Mouse (Mus musculus) E14TG2a.4 (cell line): Measurements from ENCODE around the gene Fbxo17.

Source experiments
- CTCF ChIP-seq: conservative IDR thresholded peaks from 2 replicates; pipeline ENCODE4 v1.5.1; 2014; ENCODE audit warnings: low read length
- NANOG ChIP-seq: IDR thresholded peaks from 2 replicates; pipeline ENCODE4 v1.6.1; 2014; ENCODE audit warnings: borderline replicate concordance, low read length, mixed read lengths
- POU5F1 ChIP-seq: IDR thresholded peaks from 2 replicates; pipeline ENCODE4 v1.6.1; 2014; ENCODE audit warnings: low read length, borderline replicate concordance

DNA sequence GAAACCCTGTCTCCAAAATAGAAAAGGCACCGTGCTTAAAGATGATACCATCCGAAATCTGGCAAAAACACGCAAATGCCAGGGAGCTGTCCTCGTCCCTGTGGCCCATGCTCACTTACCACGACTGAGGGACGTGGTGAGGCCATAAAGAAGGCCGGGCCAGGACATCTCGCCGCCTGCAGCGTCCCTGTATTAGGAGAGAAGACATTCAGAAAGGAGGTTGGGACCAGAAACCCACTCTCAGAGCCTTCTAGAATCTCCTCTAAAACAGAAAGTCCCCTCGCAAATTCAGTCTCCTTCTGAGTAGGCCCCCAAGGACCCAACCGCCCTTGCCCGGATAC, 24.7 kb downstream of the Fbxo17 start:
- TF ChIP-seq CTCF (no peak), NANOG (no peak), POU5F1 (no peak)
